Mouse (Mus musculus): ENCODE data around the gene Rai1. TPM values are rescaled to one million over a fixed set of nuclear protein-coding genes. Genes with fewer than 3 reads are reported as not detected.
A peak's percentile ranks its signal among the peaks of the same experiment; 100 is the strongest.

The Rai1 gene
- total RNA-seq, 2 experiments from 2014 or later, result 44.6 to 45.7 TPM

- intact Hi-C loops (cut with DNase I), result no loop called here
These were observed 135.7 kb downstream of the Rai1 start for GRCm38 (mm10) chr11:60240509-60240908.

GRCm38 (mm10) chr11:60244503-60245143 lies 139.8 kb downstream of the Rai1 start:
- peak in 1 of 2 experiments; percentile 40 for DNase-seq
- intact Hi-C loops (cut with DNase I), result no loop called here

More at GRCm38 (mm10) chr11:60240509-60240908, 135.7 kb downstream of the Rai1 start:
- DNase-seq, result no peak

- DNase-seq, result no peak
- intact Hi-C loops (cut with DNase I), result no loop called here
These were observed 141.3 kb downstream of the Rai1 start for GRCm38 (mm10) chr11:60246077-60246476.

GRCm38 (mm10) chr11:60247753-60248550 lies 143.1 kb downstream of the Rai1 start:
- DNase-seq, result peak; percentile 42 to 59
- intact Hi-C loops (cut with DNase I), result no loop called here

Small RNAs within 50 kb of the gene (microRNA-seq; reads per million reads assigned to microRNA genes)
- gene Mir6921 (0 to 0.35 reads per million in 2 experiments), gene Mir6922 (0.35 to 0.95 reads per million in 2 experiments)

Other genes starting within 250 kb of the Rai1 start
- gene Med9, start 156.8 kb upstream of the Rai1 start, total RNA-seq (2021), result 10 to 100 TPM; 24.3 to 24.4 TPM
- 10 to 100 TPM in 1 of 2 experiments, 1 to 10 TPM in 1; 7.3 to 12.4 TPM for gene Rasd1, start 140.1 kb upstream of the Rai1 start, total RNA-seq (2021)
- gene Pemt, start 58.5 kb upstream of the Rai1 start, total RNA-seq (2021), result 1 to 10 TPM in 1 of 2 experiments, under 1 TPM in 1; 0.77 to 2.5 TPM
- gene Srebf1, start 117.6 kb downstream of the Rai1 start, total RNA-seq (2021), result 10 to 100 TPM; 40.2 to 42.6 TPM
- gene Tom1l2, start 247.9 kb downstream of the Rai1 start, total RNA-seq (2021), result 100 to 1,000 TPM in 1 of 2 experiments, 10 to 100 TPM in 1; 97.3 to 100 TPM
- gene Drc3, start 248.3 kb downstream of the Rai1 start, total RNA-seq (2021), result 1 to 10 TPM; 1.6 to 2.3 TPM

Measured in heart, postnatal 10 days (tissue).